Mouse (Mus musculus) E14TG2a.4 (cell line): ENCODE measurements at regions not wholly inside any gene's neighbourhood (a gene's known extent, or its start where the extent isn't known, plus 50 kb on each side); places are given as distances from the start of the nearest gene placed in this dataset.

Source experiments
- CTCF ChIP-seq: conservative IDR thresholded peaks from 2 replicates; pipeline ENCODE4 v1.5.1; 2014; ENCODE audit warnings: low read length
- NANOG ChIP-seq: IDR thresholded peaks from 2 replicates; pipeline ENCODE4 v1.6.1; 2014; ENCODE audit warnings: borderline replicate concordance, low read length, mixed read lengths
- POU5F1 ChIP-seq: IDR thresholded peaks from 2 replicates; pipeline ENCODE4 v1.6.1; 2014; ENCODE audit warnings: low read length, borderline replicate concordance

DNA sequence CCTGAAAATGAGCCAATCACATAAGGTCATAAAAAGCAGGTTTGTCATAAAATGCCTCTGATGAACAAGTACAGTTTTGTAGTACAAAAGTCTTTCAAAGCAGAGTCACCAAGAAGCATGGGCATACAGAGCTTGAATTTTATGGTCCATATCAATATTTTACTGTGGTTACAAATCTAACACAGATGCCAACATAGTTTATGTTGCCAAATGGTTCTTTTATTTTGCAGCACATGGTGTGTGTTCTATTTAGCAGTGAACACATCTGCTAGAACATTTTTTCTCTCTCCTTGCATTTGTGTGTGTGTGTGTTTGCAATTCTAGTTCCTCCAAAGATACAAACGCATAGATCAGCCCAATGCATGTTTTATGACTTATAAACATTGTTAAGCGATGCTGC is 1500.8 kb upstream of the Got2 start:
- TF ChIP-seq CTCF = no peak
- no peak for TF ChIP-seq POU5F1
- no peak for TF ChIP-seq NANOG
